Mouse (Mus musculus) lung, embryonic 16.5 days (tissue): ENCODE data around the gene Ildr1. TPM values are rescaled to one million over a fixed set of nuclear protein-coding genes. Genes with fewer than 3 reads are reported as not detected.
A peak's percentile ranks its signal among the peaks of the same experiment; 100 is the strongest.

ENCODE experiments used
- ATAC-seq: fragments of 200-750 bp; cut with Nextera tagmentation; 2 replicates; pipeline ENCODE4 v1.8.0; 2017; ENCODE audit warnings: low read depth, mild to moderate bottlenecking, moderate library complexity
- H3K27ac ChIP-seq: fragments of 300-500 bp; sonication (generic); 2 replicates; pipeline ENCODE4 v1.5.1; 2014; ENCODE audit warnings: mild to moderate bottlenecking, control low read depth, low read length
- H3K27me3 ChIP-seq: fragments of 300-500 bp; sonication (generic); 2 replicates; pipeline ENCODE4 v1.6.1; 2014; ENCODE audit warnings: low read depth, low read length, mixed read lengths; ENCODE audit not compliant: control insufficient read depth, insufficient read depth
- H3K36me3 ChIP-seq: fragments of 300-500 bp; sonication (generic); 2 replicates; pipeline ENCODE4 v1.6.1; 2014; ENCODE audit warnings: low read length; ENCODE audit not compliant: control insufficient read depth, insufficient read depth
- H3K4me1 ChIP-seq: fragments of 300-500 bp; sonication (generic); replicated peaks from 2 replicates; pipeline ENCODE4 v1.6.1; 2014; ENCODE audit warnings: low read length, mixed read lengths; ENCODE audit not compliant: control insufficient read depth, insufficient read depth
- H3K4me2 ChIP-seq: fragments of 300-500 bp; sonication (generic); 2 replicates; pipeline ENCODE4 v1.6.1; 2014; ENCODE audit warnings: low read depth, low read length, control low read depth
- H3K4me3 ChIP-seq: fragments of 300-500 bp; sonication (generic); 2 replicates; pipeline ENCODE4 v1.5.1; 2014; ENCODE audit warnings: mild to moderate bottlenecking, low read length, control low read depth
- H3K9ac ChIP-seq: fragments of 300-500 bp; sonication (generic); 2 replicates; pipeline ENCODE4 v1.6.1; 2014; ENCODE audit warnings: low read length, control low read depth
- H3K9me3 ChIP-seq: fragments of 300-500 bp; sonication (generic); 2 replicates; pipeline ENCODE4 v1.6.1; 2016; ENCODE audit warnings: low read length; ENCODE audit not compliant: control insufficient read depth
- WGBS: fragments of 180-500 bp; shearing (Covaris S2); extraction: QIAGEN DNeasy Blood & Tissue Kit; methylation state at CpG from one replicate; pipeline ENCODE4 v1.1.7; 2014; 5-methylcytosine and 5-hydroxymethylcytosine counted together
- polyA plus RNA-seq: library from polyadenylated mRNA; unstranded; fragments of >200 nt; fragmentation: Nextera tagmentation; extraction: Ambion mirVana; gene quantifications from 2 replicates; pipeline ENCODE4 v1.2.1, GENCODE M21; 2015

The Ildr1 gene
- 8.5 and 9.1 TPM in 2 replicates for polyA plus RNA-seq

- Histone ChIP-seq H3K27ac (0 out of 2 replicates have a peak within 1 kb of the TSS, but pooled peaks have one; percentile 9), H3K9ac (peak within 1 kb of the TSS; percentile 63), H3K4me3 (peak within 1 kb of the TSS; percentile 52), H3K9me3 (no peaks in the 10 kb centered on the region), H3K4me1 (no peaks in the 10 kb centered on the region), H3K4me2 (peak within 1 kb of the TSS; percentile 55), H3K27me3 (no peaks in the 10 kb centered on the region), H3K36me3 (no peaks in the 10 kb centered on the region)
- ATAC-seq: peak; percentile 91
- 2% methylated on average over 40 of the region's 40 CpGs for WGBS
These were observed at the start of gene Ildr1 for GRCm38 (mm10) chr16:36693818-36694413. Gene Ildr1, plus strand, starts transcription at chr16:36693978.

DNA sequence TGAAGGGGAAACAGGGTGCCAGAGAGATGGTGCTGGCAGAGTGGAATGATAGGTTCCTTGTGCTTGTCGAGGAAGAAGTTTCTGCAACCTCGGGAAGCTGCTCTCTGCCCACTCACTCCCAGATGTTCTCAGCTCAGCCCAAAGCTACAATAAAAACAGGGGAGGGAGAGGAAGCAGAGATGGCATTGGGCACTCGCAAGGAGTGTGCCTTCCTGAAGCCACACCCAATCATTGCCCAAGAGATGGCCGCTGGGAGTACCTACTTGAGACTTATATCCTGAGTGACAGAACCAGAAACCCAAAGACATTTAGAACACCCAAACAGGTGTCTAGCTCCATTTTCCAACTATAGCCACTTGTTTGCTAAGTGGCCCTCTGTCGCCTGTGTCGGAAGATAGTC is 48.7 kb upstream of the Ildr1 start:
- Histone ChIP-seq H3K9me3 (no peaks in the 10 kb centered on the region), H3K27me3 (no peaks in the 10 kb centered on the region), H3K4me1 (no peaks in the 10 kb centered on the region), H3K4me2 (no peak overlapping the region), H3K9ac (no peak overlapping the region), H3K4me3 (no peak overlapping the region), H3K27ac (no peak overlapping the region), H3K36me3 (no peaks in the 10 kb centered on the region)
- 76% methylated on average over 6 of the region's 6 CpGs for WGBS
- no peak for ATAC-seq

- 63% methylated on average over 3 of the region's 3 CpGs for WGBS
- H3K4me3 ChIP-seq: no peak overlapping the region
- ATAC-seq: no peak
These were observed 44.5 kb upstream of the Ildr1 start for GRCm38 (mm10) chr16:36649304-36649703.

DNA sequence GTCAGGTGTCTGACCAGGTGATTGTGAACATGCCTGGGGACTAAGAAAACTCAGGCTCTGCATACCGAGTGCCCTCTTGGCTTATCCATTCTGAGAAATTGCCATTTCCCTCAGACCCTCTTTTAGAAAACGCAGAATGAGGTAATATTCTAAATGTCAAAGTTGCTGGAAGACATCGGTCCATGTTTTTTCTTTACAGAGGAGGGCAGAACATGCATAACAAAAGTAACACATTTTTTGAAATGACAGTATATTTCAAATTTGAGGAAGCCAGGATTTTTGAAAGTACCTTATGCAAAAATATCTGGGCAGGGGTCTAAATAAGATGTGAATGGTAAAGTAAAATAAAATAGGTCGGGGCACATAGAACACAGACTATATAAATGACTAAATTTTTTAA is 43.3 kb upstream of the Ildr1 start:
- Histone ChIP-seq H3K9ac (no peak overlapping the region), H3K36me3 (no peaks in the 10 kb centered on the region), H3K27ac (no peak overlapping the region), H3K9me3 (no peaks in the 10 kb centered on the region), H3K27me3 (no peaks in the 10 kb centered on the region), H3K4me1 (no peaks in the 10 kb centered on the region), H3K4me3 (no peak overlapping the region), H3K4me2 (no peak overlapping the region)
- 79% methylated on average over 4 of the region's 4 CpGs for WGBS
- ATAC-seq: no peak

More at GRCm38 (mm10) chr16:36649304-36649703, 44.5 kb upstream of the Ildr1 start:
- H3K9ac ChIP-seq: no peak overlapping the region
- no peak overlapping the region for H3K4me2 ChIP-seq
- H3K9me3 ChIP-seq: no peaks in the 10 kb centered on the region
- H3K36me3 ChIP-seq: no peaks in the 10 kb centered on the region
- no peaks in the 10 kb centered on the region for H3K27me3 ChIP-seq
- no peak overlapping the region for H3K27ac ChIP-seq
- no peaks in the 10 kb centered on the region for H3K4me1 ChIP-seq

DNA sequence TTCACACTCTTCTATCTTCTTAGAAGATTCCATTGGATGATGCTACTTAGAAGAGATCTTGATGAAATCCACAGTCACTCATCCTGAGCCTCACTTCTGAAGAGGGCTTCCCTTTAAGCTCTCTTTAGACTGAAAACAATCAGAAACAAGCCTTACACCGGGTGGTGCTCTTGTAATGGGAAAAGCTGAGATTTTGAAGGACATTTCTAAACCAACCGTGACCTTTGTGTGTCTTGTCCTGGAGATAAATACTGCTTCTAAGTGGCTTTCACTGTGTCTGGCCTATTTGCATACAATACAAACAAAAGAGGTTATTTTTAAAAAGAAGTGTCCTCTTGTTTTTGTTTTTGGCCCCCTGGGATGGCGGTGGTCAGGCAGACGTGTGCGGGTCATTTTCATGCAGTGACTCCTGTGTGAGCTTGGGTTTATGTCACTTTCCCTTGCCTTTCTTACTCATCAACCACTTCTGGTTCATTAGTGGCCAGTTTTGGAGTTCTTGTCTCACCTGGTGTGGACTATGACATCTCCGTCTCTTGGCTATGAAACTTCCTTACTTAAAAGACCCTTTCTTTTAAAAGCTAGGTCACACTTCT is 42.5 kb upstream of the Ildr1 start:
- no peak for ATAC-seq
- H3K27ac ChIP-seq: no peak overlapping the region
- WGBS: 68% methylated on average over 6 of the region's 6 CpGs

DNA sequence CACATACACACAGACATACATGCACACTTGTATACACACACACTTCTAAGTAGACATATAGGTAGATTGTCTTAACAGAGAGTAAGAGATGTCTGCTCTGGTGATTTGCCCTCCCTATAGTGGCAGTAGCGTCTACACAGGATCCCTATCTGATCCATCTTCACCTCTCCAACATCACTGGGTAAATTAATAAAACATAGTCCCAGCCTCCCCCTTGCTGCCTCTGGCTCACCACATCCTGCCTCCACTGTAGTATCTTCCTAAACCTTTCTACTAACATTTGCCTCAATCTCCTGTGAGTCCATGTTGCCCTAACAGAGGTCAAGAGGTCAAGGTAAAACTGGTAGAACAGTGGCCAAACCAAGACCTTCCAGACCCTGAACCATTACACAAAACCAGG is 38.6 kb upstream of the Ildr1 start:
- H3K27ac ChIP-seq: no peak overlapping the region
- no peak for ATAC-seq
- WGBS: 85% methylated on average over 1 of the region's 1 CpGs
- H3K4me3 ChIP-seq: no peak overlapping the region
- H3K9me3 ChIP-seq: no peaks in the 10 kb centered on the region
- no peaks in the 10 kb centered on the region for H3K36me3 ChIP-seq
- no peaks in the 10 kb centered on the region for H3K27me3 ChIP-seq
- H3K9ac ChIP-seq: no peak overlapping the region
- no peak overlapping the region for H3K4me2 ChIP-seq
- no peaks in the 10 kb centered on the region for H3K4me1 ChIP-seq

More for the DNA sequence above, 42.5 kb upstream of the Ildr1 start:
- H3K4me1 ChIP-seq: no peaks in the 10 kb centered on the region
- no peaks in the 10 kb centered on the region for H3K27me3 ChIP-seq
- no peaks in the 10 kb centered on the region for H3K9me3 ChIP-seq
- no peak overlapping the region for H3K4me2 ChIP-seq
- no peak overlapping the region for H3K4me3 ChIP-seq
- no peaks in the 10 kb centered on the region for H3K36me3 ChIP-seq
- no peak overlapping the region for H3K9ac ChIP-seq

- Histone ChIP-seq H3K27ac (no peak overlapping the region), H3K4me1 (no peaks in the 10 kb centered on the region), H3K36me3 (no peaks in the 10 kb centered on the region), H3K4me3 (no peak overlapping the region), H3K27me3 (no peaks in the 10 kb centered on the region), H3K4me2 (no peak overlapping the region), H3K9ac (no peak overlapping the region), H3K9me3 (no peaks in the 10 kb centered on the region)
- 75% methylated on average over 4 of the region's 4 CpGs for WGBS
- no peak for ATAC-seq
These were observed 37.9 kb upstream of the Ildr1 start for GRCm38 (mm10) chr16:36655910-36656309.

- no peak overlapping the region for H3K27ac ChIP-seq
- H3K27me3 ChIP-seq: no peaks in the 10 kb centered on the region
- no peaks in the 10 kb centered on the region for H3K36me3 ChIP-seq
- H3K4me2 ChIP-seq: no peak overlapping the region
- no peaks in the 10 kb centered on the region for H3K4me1 ChIP-seq
- no peak overlapping the region for H3K4me3 ChIP-seq
- H3K9ac ChIP-seq: no peak overlapping the region
- 78% methylated on average over 10 of the region's 10 CpGs for WGBS
- ATAC-seq: no peak
- H3K9me3 ChIP-seq: no peaks in the 10 kb centered on the region
These were observed 32.4 kb upstream of the Ildr1 start for GRCm38 (mm10) chr16:36661330-36661729.

- Histone ChIP-seq H3K4me2 (no peak overlapping the region), H3K36me3 (no peaks in the 10 kb centered on the region), H3K27me3 (no peaks in the 10 kb centered on the region), H3K4me3 (no peak overlapping the region), H3K9me3 (no peaks in the 10 kb centered on the region), H3K27ac (no peak overlapping the region), H3K9ac (no peak overlapping the region), H3K4me1 (no peaks in the 10 kb centered on the region)
- ATAC-seq: no peak
- 79% methylated on average over 5 of the region's 5 CpGs for WGBS
These were observed 30.3 kb upstream of the Ildr1 start for GRCm38 (mm10) chr16:36663484-36663883.
